Mouse (Mus musculus) erythroblast, embryonic 14.5 days (primary cell): ENCODE data around the gene Eml5. TPM values are rescaled to one million over a fixed set of nuclear protein-coding genes. Genes with fewer than 3 reads are reported as not detected.

Experiments used
- H3K27me3 ChIP-seq: 2 replicates; pipeline ENCODE4 v1.6.1; 2012; ENCODE audit warnings: inconsistent platforms; ENCODE audit not compliant: control insufficient read depth
- H3K36me3 ChIP-seq: 2 replicates; pipeline ENCODE4 v1.6.1; 2012; ENCODE audit warnings: mild to moderate bottlenecking, inconsistent platforms; ENCODE audit not compliant: control insufficient read depth
- H3K4me1 ChIP-seq: 2 replicates; pipeline ENCODE4 v1.6.1; 2012; ENCODE audit warnings: inconsistent platforms; ENCODE audit not compliant: control insufficient read depth
- H3K4me3 ChIP-seq: replicated peaks from 2 replicates; pipeline ENCODE3; 2012; ENCODE audit warnings: moderate library complexity, mild to moderate bottlenecking, inconsistent platforms
- H3K9me3 ChIP-seq: 2 replicates; pipeline ENCODE4 v1.6.1; 2012; ENCODE audit warnings: low read length, inconsistent platforms, mixed read lengths; ENCODE audit not compliant: control insufficient read depth
- GATA1 ChIP-seq: IDR thresholded peaks from 2 replicates; pipeline ENCODE4 v1.6.1; 2012; ENCODE audit warnings: low read length, inconsistent platforms, mixed read lengths
- TAL1 ChIP-seq: IDR thresholded peaks from 3 replicates; pipeline ENCODE4 v1.6.1; 2012; ENCODE audit warnings: low read length, inconsistent platforms, mixed read lengths
- polyA plus RNA-seq: library from polyadenylated mRNA; stranded (reverse); fragments of >175 nt; gene quantifications from 2 replicates; pipeline ENCODE4 v1.2.3, GENCODE M21; 2012

Gene Eml5
- polyA plus RNA-seq, 1 experiment = 0.03 TPM

DNA sequence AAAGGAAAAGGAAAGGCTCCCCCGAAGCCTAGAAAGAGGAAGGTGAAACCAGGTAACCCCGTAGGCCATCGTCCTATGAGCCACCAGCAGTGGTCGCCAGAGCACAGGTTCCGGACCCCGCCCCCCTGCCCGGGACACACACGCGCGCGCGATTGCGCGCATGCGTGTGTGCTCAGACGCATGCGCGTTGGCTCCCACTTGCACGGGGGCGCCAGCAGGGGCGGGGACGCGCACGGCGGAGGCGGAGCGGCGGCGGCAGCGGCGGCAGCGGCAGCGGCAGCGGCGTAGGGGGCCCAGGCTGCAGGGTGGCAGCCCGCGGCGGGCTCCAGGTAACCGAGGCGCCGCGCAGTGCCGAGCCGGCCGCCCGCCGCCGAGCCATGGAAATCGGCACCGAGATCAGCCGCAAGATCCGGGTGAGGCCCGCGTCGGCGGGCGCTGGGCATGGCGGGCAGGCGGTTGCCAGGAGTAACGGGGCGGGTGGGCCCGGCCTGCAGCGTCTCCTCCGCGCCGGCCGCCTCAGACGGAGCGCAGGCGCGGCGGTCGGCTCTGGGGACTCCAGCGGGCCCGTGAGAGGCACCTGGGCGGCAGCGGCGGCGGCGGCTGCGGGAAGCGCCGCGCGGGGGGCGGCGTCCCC, 154.4 kb downstream of the Eml5 start, which contains the start of gene Zc3h14:
Zc3h14 (plus strand) TSS at position 219 of the 634 bp plus-strand sequence.
- peaks cover 24% of the 10 kb centered on the region for H3K36me3 ChIP-seq
- H3K4me3 ChIP-seq = peak within 1 kb of the TSS; percentile 88
- no peak for TF ChIP-seq TAL1
- no peak for TF ChIP-seq GATA1
- H3K4me1 ChIP-seq = peaks cover 25% of the 10 kb centered on the region
- peaks cover 4% of the 10 kb centered on the region; the same call in 1 of the 2 replicates for H3K27me3 ChIP-seq
- H3K9me3 ChIP-seq = no peaks in the 10 kb centered on the region

DNA sequence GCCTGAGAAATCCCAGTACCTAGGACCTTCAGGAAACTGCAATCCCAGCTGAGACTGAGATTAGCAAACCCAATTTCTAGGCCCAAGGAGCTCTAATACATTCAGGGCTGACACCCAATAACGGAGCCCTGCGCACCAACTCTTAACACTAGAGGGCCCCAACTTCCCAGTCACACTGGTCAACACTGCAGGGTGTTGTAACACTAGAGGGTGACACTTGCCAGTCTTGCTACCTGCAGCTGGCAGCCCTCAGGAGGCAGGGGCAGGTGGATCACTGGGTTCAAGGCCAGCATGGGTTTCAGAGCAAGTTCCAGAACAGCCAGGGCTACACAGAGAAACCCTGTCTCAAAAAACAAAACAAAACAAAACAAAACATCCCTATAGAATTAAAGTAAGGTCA, 155.2 kb downstream of the Eml5 start:
- Histone ChIP-seq H3K4me3 (peak overlapping the region; percentile 88), H3K27me3 (peaks cover 8% of the 10 kb centered on the region)
- TF ChIP-seq TAL1 = no peak
- TF ChIP-seq GATA1 = no peak

DNA sequence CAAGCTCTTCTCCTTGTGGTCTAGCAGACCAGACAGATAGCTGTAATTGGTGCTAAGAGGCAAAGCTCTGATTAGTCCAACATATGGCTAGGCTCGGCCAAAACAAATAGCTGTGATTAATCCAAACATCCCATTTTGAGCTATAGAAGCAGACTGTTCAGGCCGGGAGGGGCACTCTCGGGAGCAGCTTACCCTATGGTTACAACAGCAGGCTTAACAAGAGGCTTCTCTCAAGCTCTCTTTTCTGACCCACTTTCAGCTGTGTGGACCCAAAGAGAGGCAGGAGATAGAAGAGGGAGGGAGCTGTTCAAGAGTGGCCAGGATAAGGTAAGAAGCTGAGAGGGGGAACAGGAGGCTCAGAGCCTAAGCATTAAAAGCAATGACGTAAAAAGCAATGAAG, 155.7 kb downstream of the Eml5 start:
- no peak overlapping the region for H3K4me3 ChIP-seq
- TF ChIP-seq GATA1 (no peak), TAL1 (no peak)
- peaks cover 25% of the 10 kb centered on the region for H3K4me1 ChIP-seq
- no peaks in the 10 kb centered on the region for H3K9me3 ChIP-seq
- peaks cover 16% of the 10 kb centered on the region for H3K36me3 ChIP-seq
- peaks cover 13% of the 10 kb centered on the region for H3K27me3 ChIP-seq

More for the DNA sequence above, 155.2 kb downstream of the Eml5 start:
- Histone ChIP-seq H3K36me3 (peaks cover 21% of the 10 kb centered on the region), H3K4me1 (peaks cover 25% of the 10 kb centered on the region), H3K9me3 (no peaks in the 10 kb centered on the region)

DNA sequence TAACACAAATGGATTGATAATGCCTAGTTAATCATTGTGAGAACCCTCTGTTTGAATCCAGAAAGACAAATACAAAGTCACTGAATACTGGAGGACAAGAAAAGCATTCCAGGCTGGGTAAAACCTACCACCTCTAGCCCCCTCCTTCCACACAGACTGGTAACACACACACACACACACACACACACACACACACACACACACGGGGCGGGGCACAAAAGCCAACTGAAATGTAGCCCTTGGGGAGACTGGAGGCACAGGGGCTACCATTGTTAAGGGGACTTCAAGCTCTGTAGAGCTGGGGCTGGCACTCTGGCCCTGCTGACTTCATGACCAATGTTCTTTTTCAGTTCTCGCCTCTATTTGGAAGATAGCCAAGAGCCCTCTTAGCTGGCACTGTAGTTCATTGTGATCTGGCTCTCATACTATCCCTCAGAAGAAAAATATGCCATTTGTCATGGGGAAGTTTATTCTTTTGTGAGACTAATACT, 160.2 kb downstream of the Eml5 start:
- Histone ChIP-seq H3K27me3 (peaks cover 58% of the 10 kb centered on the region), H3K36me3 (no peaks in the 10 kb centered on the region), H3K4me3 (no peak overlapping the region), H3K9me3 (peaks cover 7% of the 10 kb centered on the region; the same call in 1 of the 2 replicates), H3K4me1 (peaks cover 5% of the 10 kb centered on the region)
- no peak for TF ChIP-seq GATA1
- no peak for TF ChIP-seq TAL1

DNA sequence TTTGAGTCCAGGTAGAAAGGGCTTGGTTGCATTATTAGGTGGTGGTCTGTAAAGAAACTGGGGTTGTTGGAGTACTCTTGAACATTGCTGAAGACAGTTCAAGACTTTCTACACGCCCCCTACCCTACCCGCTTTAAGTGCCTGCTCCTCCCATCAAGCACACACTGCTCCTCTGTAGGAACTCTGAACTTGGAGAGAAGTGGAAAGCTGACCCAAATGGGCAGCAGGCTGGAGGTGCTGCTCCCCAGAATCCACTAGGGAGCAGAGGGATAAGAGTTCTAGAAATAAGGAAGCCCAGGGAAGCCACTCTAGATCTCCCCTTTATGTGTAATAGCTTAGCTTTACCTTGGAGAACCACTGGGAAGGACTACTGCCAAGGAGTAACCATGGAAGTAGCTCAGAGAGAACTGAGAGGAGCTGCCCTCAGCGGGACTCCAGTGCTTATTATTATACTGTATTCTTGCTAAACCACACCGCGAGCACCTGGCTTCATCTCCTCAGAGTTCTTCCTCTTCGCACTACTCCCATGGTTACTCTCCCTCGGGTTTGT, 163.4 kb downstream of the Eml5 start:
- TF ChIP-seq TAL1 (no peak), GATA1 (no peak)
- peak overlapping the region; percentile 51 for H3K4me3 ChIP-seq
- peaks cover 76% of the 10 kb centered on the region for H3K27me3 ChIP-seq
- peaks cover 7% of the 10 kb centered on the region; the same call in 1 of the 2 replicates for H3K9me3 ChIP-seq
- no peaks in the 10 kb centered on the region for H3K36me3 ChIP-seq
- peaks cover 26% of the 10 kb centered on the region for H3K4me1 ChIP-seq

DNA sequence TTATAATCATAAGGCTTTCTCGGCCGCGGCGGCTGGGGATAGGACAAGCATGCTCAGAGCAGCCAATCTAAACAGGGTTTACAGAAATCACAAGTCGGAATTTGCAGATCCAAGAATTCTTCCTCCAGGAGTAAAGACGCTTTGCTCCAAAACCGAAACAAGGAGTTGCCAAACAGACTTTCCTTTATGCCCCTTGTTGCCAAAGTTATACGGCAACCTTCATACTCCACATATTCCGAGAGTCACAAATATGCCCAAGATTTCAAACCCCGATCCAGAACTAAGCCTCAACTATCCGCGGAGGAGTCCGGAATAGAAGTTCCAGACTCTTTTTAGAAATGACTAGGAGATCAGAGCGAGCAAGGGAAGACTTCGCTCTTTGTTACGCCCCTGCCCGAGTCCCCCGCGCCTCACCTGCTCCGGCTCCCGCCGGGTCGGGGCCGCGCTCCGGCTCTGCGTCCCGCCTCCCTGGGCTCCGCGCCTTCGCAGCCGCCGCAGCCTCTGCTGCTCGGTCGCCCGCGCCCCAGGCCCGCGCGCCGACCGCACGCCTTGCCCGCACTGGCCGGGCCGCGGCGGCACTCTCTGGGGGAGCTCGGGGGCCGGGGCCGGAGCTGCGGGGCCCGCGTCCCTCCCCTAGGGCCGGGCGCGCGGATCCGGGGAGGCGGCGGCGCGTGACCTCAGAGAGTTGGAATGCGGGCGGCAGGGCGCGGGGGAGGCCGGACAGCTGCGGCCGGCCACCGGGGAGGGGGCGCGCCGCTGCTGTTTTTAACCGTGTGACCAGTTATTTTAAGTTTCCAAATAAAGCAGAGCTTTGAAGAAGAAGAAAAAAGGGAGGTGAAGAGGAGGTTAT, 164.1 kb downstream of the Eml5 start, which contains the start of gene Ptpn21:
Ptpn21 (minus strand) TSS at position 455 of the 850 bp plus-strand sequence.
- TF ChIP-seq GATA1 (no peak), TAL1 (no peak)
- H3K9me3 ChIP-seq = peaks cover 7% of the 10 kb centered on the region; the same call in 1 of the 2 replicates
- no peaks in the 10 kb centered on the region for H3K36me3 ChIP-seq
- peaks cover 72% of the 10 kb centered on the region for H3K27me3 ChIP-seq
- H3K4me1 ChIP-seq = peaks cover 26% of the 10 kb centered on the region
- H3K4me3 ChIP-seq = peak within 1 kb of the TSS; percentile 51

Other genes with a start within 250 kb of the Eml5 start
- gene Ptpn21, start 164.1 kb downstream of the Eml5 start, polyA plus RNA-seq = not detected in 2 replicates
- gene Zc3h14, start 154.5 kb downstream of the Eml5 start, polyA plus RNA-seq = 0.36 and 0.65 TPM in 2 replicates
- gene Ttc8, start 19.1 kb upstream of the Eml5 start, polyA plus RNA-seq = not detected in 2 replicates